Comparison of ENCODE assay signal across 13 mouse cellular contexts in genomic region chr1:133885811-133886210, GRCm38 (mm10). TPM values are rescaled to one million over a fixed set of nuclear protein-coding genes. Genes with fewer than 3 reads are reported as not detected.
DNase-seq lines count a peak whose midpoint lies in the region; ATAC-seq and TF ChIP-seq lines count a peak whose summit lies in the region.
"Had no signal": no experiment of that assay in that cellular context is flagged by ENCODE, and none has a peak within 500 bp of the region (broad histone marks: within the 10 kb centered on the region; RNA-seq: fewer than 3 reads in every experiment).

No protein-coding gene starts in this region.

- peaks cover 38% of the 10 kb centered on the region for H3K27me3 ChIP-seq in hindbrain, embryonic 10.5 days (ENCODE audit: insufficient read depth, poor library complexity, severe bottlenecking)
- no peaks in the 10 kb centered on the region for H3K27me3 ChIP-seq in hindbrain, embryonic 11.5 days (ENCODE audit: control insufficient read depth, insufficient read depth, low read length)
- peaks cover 18% of the 10 kb centered on the region for H3K27me3 ChIP-seq in G1E (ENCODE audit: insufficient read depth, low read length)
- no peaks in the 10 kb centered on the region for H3K27me3 ChIP-seq in liver, postnatal 0 days (ENCODE audit: insufficient read depth, low read length)
- H3K27me3 ChIP-seq: midbrain, embryonic 15.5 days had no signal

- H3K4me2 ChIP-seq in hindbrain, embryonic 11.5 days (replicated peaks; ENCODE audit: low read depth, low read length) = no peak overlapping the region
- H3K4me2 ChIP-seq in liver, postnatal 0 days (ENCODE audit: low read depth, low read length) = 0 out of 2 replicates have a peak overlapping the region, but pooled peaks have one; percentile 30
- H3K4me2 ChIP-seq: embryonic facial prominence, embryonic 12.5 days; limb, embryonic 12.5 days had no signal

- no peak for DNase-seq in hindbrain, embryonic 10.5 days (ENCODE audit: low spot score)
- no peak for DNase-seq in hindbrain, embryonic 11.5 days (ENCODE audit: low spot score)
- DNase-seq in G1E (ENCODE audit: low spot score) = peak; percentile 62
- DNase-seq in liver, postnatal 0 days = peak; percentile 38
- DNase-seq in gastrocnemius, postnatal 25 days = no peak
- DNase-seq in thymus, postnatal 36 days = no peak
- DNase-seq in layer of hippocampus, postnatal 25 days (ENCODE audit: extremely low spot score in 1 of 2, low spot score in 1 of 2) = no peak
- DNase-seq: kidney, adult 18-20 months; lung, postnatal 14 days had no signal

- no peaks in the 10 kb centered on the region for H3K36me3 ChIP-seq in hindbrain, embryonic 10.5 days
- H3K36me3 ChIP-seq in hindbrain, embryonic 11.5 days (ENCODE audit: control insufficient read depth, insufficient read depth, low read length) = no peaks in the 10 kb centered on the region
- H3K36me3 ChIP-seq in G1E (replicated peaks) = no peaks in the 10 kb centered on the region
- H3K36me3 ChIP-seq in liver, postnatal 0 days (replicated peaks; ENCODE audit: insufficient read depth, low read length) = no peaks in the 10 kb centered on the region
- H3K36me3 ChIP-seq: embryonic facial prominence, embryonic 12.5 days; limb, embryonic 12.5 days; midbrain, embryonic 15.5 days had no signal

- H3K9ac ChIP-seq in hindbrain, embryonic 11.5 days (ENCODE audit: low read depth, low read length) = no peak overlapping the region
- no peak overlapping the region for H3K9ac ChIP-seq in liver, postnatal 0 days (replicated peaks)
- H3K9ac ChIP-seq: embryonic facial prominence, embryonic 12.5 days; limb, embryonic 12.5 days; midbrain, embryonic 15.5 days had no signal

- no peak for TF ChIP-seq CTCF in G1E (IDR thresholded peaks at IDR 0.05; ENCODE audit: low read depth, low read length)
- no peak for TF ChIP-seq CTCF in liver, postnatal 0 days (IDR thresholded peaks at IDR 0.05; ENCODE audit: low read depth)

- peaks cover 96% of the 10 kb centered on the region for H3K4me1 ChIP-seq in hindbrain, embryonic 10.5 days (replicated peaks)
- H3K4me1 ChIP-seq in hindbrain, embryonic 11.5 days (replicated peaks; ENCODE audit: control insufficient read depth, insufficient read depth, low read length) = peaks cover 12% of the 10 kb centered on the region
- H3K4me1 ChIP-seq in G1E (ENCODE audit: insufficient read depth, low read depth, low read length) = peaks cover 85% of the 10 kb centered on the region
- peaks cover 59% of the 10 kb centered on the region for H3K4me1 ChIP-seq in liver, postnatal 0 days (ENCODE audit: insufficient read depth)

- no peak overlapping the region for H3K4me3 ChIP-seq in hindbrain, embryonic 10.5 days
- H3K4me3 ChIP-seq in hindbrain, embryonic 11.5 days (ENCODE audit: low read depth, low read length) = no peak overlapping the region
- peak overlapping the region; percentile 56; the same call in 1 of the 2 replicates for H3K4me3 ChIP-seq in G1E (ENCODE audit: low read depth, low read length)
- H3K4me3 ChIP-seq in liver, postnatal 0 days (ENCODE audit: low read depth, low read length) = no peak overlapping the region
- H3K4me3 ChIP-seq: embryonic facial prominence, embryonic 12.5 days; limb, embryonic 12.5 days; midbrain, embryonic 15.5 days had no signal

- no peak for ATAC-seq in hindbrain, embryonic 11.5 days (ENCODE audit: low FRiP score)
- no peak for ATAC-seq in G1E (ENCODE audit: extremely low read depth, insufficient number of reproducible peaks, low FRiP score, poor library complexity, severe bottlenecking)
- peak; percentile 18 to 27; a peak in 1 of 4 replicates for ATAC-seq in hematopoietic stem cell, adult 5-6 weeks (replicated peaks in 1 of 2; ENCODE audit: insufficient read depth in 1 of 2, low FRiP score in 2 of 2, low TSS enrichment in 1 of 2, low read depth in 1 of 2, poor library complexity in 2 of 2, severe bottlenecking in 2 of 2)
- ATAC-seq in liver, postnatal 0 days = peak; percentile 29

- H3K9me3 ChIP-seq in hindbrain, embryonic 10.5 days = no peaks in the 10 kb centered on the region
- no peaks in the 10 kb centered on the region for H3K9me3 ChIP-seq in hindbrain, embryonic 11.5 days (ENCODE audit: control insufficient read depth, low read length)
- H3K9me3 ChIP-seq in G1E (replicated peaks) = no peaks in the 10 kb centered on the region
- H3K9me3 ChIP-seq in liver, postnatal 0 days (ENCODE audit: low read length) = no peaks in the 10 kb centered on the region
- H3K9me3 ChIP-seq: embryonic facial prominence, embryonic 12.5 days; limb, embryonic 12.5 days; midbrain, embryonic 15.5 days had no signal

- 95% methylated on average over 7 of the region's 7 CpGs for WGBS in hindbrain, embryonic 10.5 days
- WGBS in hindbrain, embryonic 11.5 days = 93% methylated on average over 5 of the region's 7 CpGs
- WGBS in liver, postnatal 0 days (ENCODE audit: insufficient replicate concordance) = 61% methylated on average over 6 of the region's 7 CpGs

- H3K27ac ChIP-seq in hindbrain, embryonic 10.5 days = peak overlapping the region; percentile 76
- H3K27ac ChIP-seq in hindbrain, embryonic 11.5 days (ENCODE audit: low read depth, low read length) = no peak overlapping the region
- H3K27ac ChIP-seq in liver, postnatal 0 days (ENCODE audit: low read depth) = no peak overlapping the region
- H3K27ac ChIP-seq: embryonic facial prominence, embryonic 12.5 days; limb, embryonic 12.5 days had no signal

- no peak for TF ChIP-seq EP300 in liver, postnatal 0 days (IDR thresholded peaks at IDR 0.05; ENCODE audit: low read depth)

RNA-seq across cellular contexts. Expression of gene Optc, which starts 22.0 kb away (rescaled TPM):
- polyA plus RNA-seq in hindbrain, embryonic 10.5 days (2016; fragmentation: Nextera tagmentation; extraction: Ambion mirVana) = 2.1 and 3.6 TPM in 2 replicates
- polyA plus RNA-seq in hindbrain, embryonic 11.5 days (2014; fragmentation: Nextera tagmentation; extraction: Ambion mirVana) = 2.4 and 3.0 TPM in 2 replicates
- total RNA-seq in G1E (2014; fragmentation: Nextera tagmentation) = not detected in 2 replicates
- 0.12 TPM in 1 of 2 replicates, not detected in the other for total RNA-seq in G1E (2017)
- not detected in 2 replicates for polyA plus RNA-seq in G1E (2012)
- 1.1 TPM in 1 of 2 replicates, not detected in the other for total RNA-seq in hematopoietic stem cell, adult 5-6 weeks (2017)
- polyA plus RNA-seq in liver, postnatal 0 days (2015; fragmentation: Nextera tagmentation; extraction: Ambion mirVana) = 0.11 and 0.14 TPM in 2 replicates
- total RNA-seq in gastrocnemius, postnatal 25 days (2021) = under 1 TPM in 1 of 2 experiments, not detected in 1; 0.75 TPM
- total RNA-seq in layer of hippocampus, postnatal 25 days (2021) = under 1 TPM in 1 of 2 experiments, not detected in 1; 0.49 TPM

RNA-seq across cellular contexts. Expression of gene Prelp, which starts 35.4 kb away (rescaled TPM):
- polyA plus RNA-seq in hindbrain, embryonic 10.5 days (2016; fragmentation: Nextera tagmentation; extraction: Ambion mirVana) = 0.71 and 1.7 TPM in 2 replicates
- polyA plus RNA-seq in hindbrain, embryonic 11.5 days (2014; fragmentation: Nextera tagmentation; extraction: Ambion mirVana) = 3.2 and 3.3 TPM in 2 replicates
- not detected in 2 replicates for total RNA-seq in G1E (2014; fragmentation: Nextera tagmentation)
- 0.06 and 0.11 TPM in 2 replicates for total RNA-seq in G1E (2017)
- 0.04 and 0.10 TPM in 2 replicates for polyA plus RNA-seq in G1E (2012)
- total RNA-seq in hematopoietic stem cell, adult 5-6 weeks (2017) = not detected in 2 replicates
- polyA plus RNA-seq in liver, postnatal 0 days (2015; fragmentation: Nextera tagmentation; extraction: Ambion mirVana) = 5.5 and 6.3 TPM in 2 replicates
- total RNA-seq in gastrocnemius, postnatal 25 days (2021) = 10 to 100 TPM; 14.9 to 21.8 TPM
- total RNA-seq in layer of hippocampus, postnatal 25 days (2021) = 10 to 100 TPM in 1 of 2 experiments, 1 to 10 TPM in 1; 9.2 to 11.2 TPM

Comparison
In these comparisons a context has a peak if more than half of its experiments do, and no peak if none do; other contexts are left out.
1. DNase-seq: peak in G1E (single experiment) and liver, postnatal 0 days (single experiment); none in hindbrain, embryonic 10.5 days (single experiment), hindbrain, embryonic 11.5 days (single experiment), gastrocnemius, postnatal 25 days (single experiment), thymus, postnatal 36 days (0 of 2) and layer of hippocampus, postnatal 25 days (0 of 2).
2. ATAC-seq: peak in hematopoietic stem cell, adult 5-6 weeks (2 of 2) and liver, postnatal 0 days (single experiment); none in hindbrain, embryonic 11.5 days (single experiment) and G1E (single experiment).
3. RNA of gene Prelp, which starts 35.4 kb away (total RNA-seq): 14.9 to 21.8 TPM in gastrocnemius, postnatal 25 days and 9.2 to 11.2 TPM in layer of hippocampus, postnatal 25 days; 0.06 to 0.11 TPM in G1E and not detected in hematopoietic stem cell, adult 5-6 weeks; every median in the first group is over 4 times any median in the second.